Mouse (Mus musculus): ENCODE measurements at regions not wholly inside any gene's neighbourhood (a gene's known extent, or its start where the extent isn't known, plus 50 kb on each side); places are given as distances from the start of the nearest gene placed in this dataset.

- no peaks in the 10 kb centered on the region for H3K36me3 ChIP-seq (ENCODE audit: control insufficient read depth, insufficient read depth, low read length, poor library complexity, severe bottlenecking)
- in situ Hi-C loops (cut with MboI; ENCODE audit: low sequenced_read_pairs in 2 of 2, unreplicated experiment in 2 of 2): no loop called here
- no peak overlapping the region for H3K27ac ChIP-seq (ENCODE audit: insufficient read depth, low read depth, low read length, poor library complexity, severe bottlenecking)
- H3K4me1 ChIP-seq (ENCODE audit: control insufficient read depth in 2 of 2, insufficient read depth in 2 of 2, low read length in 2 of 2, poor library complexity in 1 of 2): no peaks in the 10 kb centered on the region; a peak in 1 of 4 replicates
- H3K4me3 ChIP-seq (ENCODE audit: insufficient read depth in 1 of 2, low read depth in 1 of 2, low read length in 2 of 2, poor library complexity in 1 of 2, severe bottlenecking in 1 of 2): no peak overlapping the region
- DNase-seq (ENCODE audit: low read depth, low spot score): no peak
- TF ChIP-seq HCFC1 (IDR thresholded peaks at IDR 0.05; ENCODE audit: borderline replicate concordance, insufficient read depth, low read length) (no peak), ZNF384 (IDR thresholded peaks at IDR 0.05; ENCODE audit: low read depth, low read length) (no peak), CHD2 (IDR thresholded peaks at IDR 0.05; ENCODE audit: low read depth, low read length) (no peak), ZC3H11A (IDR thresholded peaks at IDR 0.05; ENCODE audit: borderline replicate concordance, low read depth, low read length) (no peak), MAFK (IDR thresholded peaks at IDR 0.05; ENCODE audit: insufficient read depth, low read depth, low read length) (no peak)
- H3K9ac ChIP-seq (ENCODE audit: insufficient read depth, low read depth, low read length, poor library complexity, severe bottlenecking): no peak overlapping the region
- 0 out of 2 replicates have a peak, but pooled peaks cover 2% of the 10 kb centered on the region for H3K9me3 ChIP-seq (ENCODE audit: control insufficient read depth, insufficient read depth, low read depth, low read length)
Measured at GRCm38 (mm10) chr4:137216908-137217497, 60.3 kb upstream of the Wnt4 start.

GRCm38 (mm10) chr4:137214573-137214972 lies 62.7 kb upstream of the Wnt4 start:
- TF ChIP-seq ZNF384 (IDR thresholded peaks at IDR 0.05; ENCODE audit: low read depth, low read length) (no peak), MAFK (IDR thresholded peaks at IDR 0.05; ENCODE audit: insufficient read depth, low read depth, low read length) (no peak), CHD2 (IDR thresholded peaks at IDR 0.05; ENCODE audit: low read depth, low read length) (no peak), ZC3H11A (IDR thresholded peaks at IDR 0.05; ENCODE audit: borderline replicate concordance, low read depth, low read length) (no peak), HCFC1 (IDR thresholded peaks at IDR 0.05; ENCODE audit: borderline replicate concordance, insufficient read depth, low read length) (no peak)
- no peak overlapping the region for H3K4me3 ChIP-seq (ENCODE audit: insufficient read depth in 1 of 2, low read depth in 1 of 2, low read length in 2 of 2, poor library complexity in 1 of 2, severe bottlenecking in 1 of 2)

GRCm38 (mm10) chr4:137212846-137213245 lies 64.4 kb upstream of the Wnt4 start:
- no peaks in the 10 kb centered on the region for H3K9me3 ChIP-seq (ENCODE audit: control insufficient read depth, insufficient read depth, low read depth, low read length)
- TF ChIP-seq ZC3H11A (IDR thresholded peaks at IDR 0.05; ENCODE audit: borderline replicate concordance, low read depth, low read length) (no peak), CHD2 (IDR thresholded peaks at IDR 0.05; ENCODE audit: low read depth, low read length) (no peak)
- no peak for DNase-seq (ENCODE audit: low read depth, low spot score)
- no peak overlapping the region for H3K9ac ChIP-seq (ENCODE audit: insufficient read depth, low read depth, low read length, poor library complexity, severe bottlenecking)
- H3K4me1 ChIP-seq (ENCODE audit: control insufficient read depth in 2 of 2, insufficient read depth in 2 of 2, low read length in 2 of 2, poor library complexity in 1 of 2): no peaks in the 10 kb centered on the region; a peak in 1 of 4 replicates
- in situ Hi-C loops (cut with MboI; ENCODE audit: low sequenced_read_pairs in 2 of 2, unreplicated experiment in 2 of 2): no loop called here
- no peaks in the 10 kb centered on the region for H3K36me3 ChIP-seq (ENCODE audit: control insufficient read depth, insufficient read depth, low read length, poor library complexity, severe bottlenecking)
- H3K27ac ChIP-seq (ENCODE audit: insufficient read depth, low read depth, low read length, poor library complexity, severe bottlenecking): no peak overlapping the region
- H3K4me3 ChIP-seq (ENCODE audit: insufficient read depth in 1 of 2, low read depth in 1 of 2, low read length in 2 of 2, poor library complexity in 1 of 2, severe bottlenecking in 1 of 2): no peak overlapping the region

More at GRCm38 (mm10) chr4:137214573-137214972, 62.7 kb upstream of the Wnt4 start:
- Histone ChIP-seq H3K27ac (ENCODE audit: insufficient read depth, low read depth, low read length, poor library complexity, severe bottlenecking) (no peak overlapping the region), H3K4me1 (ENCODE audit: control insufficient read depth in 2 of 2, insufficient read depth in 2 of 2, low read length in 2 of 2, poor library complexity in 1 of 2) (no peaks in the 10 kb centered on the region; a peak in 1 of 4 replicates), H3K36me3 (ENCODE audit: control insufficient read depth, insufficient read depth, low read length, poor library complexity, severe bottlenecking) (no peaks in the 10 kb centered on the region), H3K9ac (ENCODE audit: insufficient read depth, low read depth, low read length, poor library complexity, severe bottlenecking) (no peak overlapping the region), H3K9me3 (ENCODE audit: control insufficient read depth, insufficient read depth, low read depth, low read length) (0 out of 2 replicates have a peak, but pooled peaks cover 2% of the 10 kb centered on the region)
- DNase-seq (ENCODE audit: low read depth, low spot score): no peak
- in situ Hi-C loops (cut with MboI; ENCODE audit: low sequenced_read_pairs in 2 of 2, unreplicated experiment in 2 of 2): no loop called here

GRCm38 (mm10) chr4:137212106-137212505 lies 65.2 kb upstream of the Wnt4 start:
- in situ Hi-C loops (cut with MboI; ENCODE audit: low sequenced_read_pairs in 2 of 2, unreplicated experiment in 2 of 2): no loop called here
- DNase-seq (ENCODE audit: low read depth, low spot score): no peak
- Histone ChIP-seq H3K4me3 (ENCODE audit: insufficient read depth in 1 of 2, low read depth in 1 of 2, low read length in 2 of 2, poor library complexity in 1 of 2, severe bottlenecking in 1 of 2) (no peak overlapping the region), H3K36me3 (ENCODE audit: control insufficient read depth, insufficient read depth, low read length, poor library complexity, severe bottlenecking) (no peaks in the 10 kb centered on the region), H3K9me3 (ENCODE audit: control insufficient read depth, insufficient read depth, low read depth, low read length) (no peaks in the 10 kb centered on the region), H3K4me1 (ENCODE audit: control insufficient read depth in 2 of 2, insufficient read depth in 2 of 2, low read length in 2 of 2, poor library complexity in 1 of 2) (no peaks in the 10 kb centered on the region; a peak in 1 of 4 replicates), H3K9ac (ENCODE audit: insufficient read depth, low read depth, low read length, poor library complexity, severe bottlenecking) (no peak overlapping the region), H3K27ac (ENCODE audit: insufficient read depth, low read depth, low read length, poor library complexity, severe bottlenecking) (no peak overlapping the region)
- TF ChIP-seq ZC3H11A (IDR thresholded peaks at IDR 0.05; ENCODE audit: borderline replicate concordance, low read depth, low read length) (no peak), ZNF384 (IDR thresholded peaks at IDR 0.05; ENCODE audit: low read depth, low read length) (no peak), MAFK (IDR thresholded peaks at IDR 0.05; ENCODE audit: insufficient read depth, low read depth, low read length) (no peak), HCFC1 (IDR thresholded peaks at IDR 0.05; ENCODE audit: borderline replicate concordance, insufficient read depth, low read length) (no peak), CHD2 (IDR thresholded peaks at IDR 0.05; ENCODE audit: low read depth, low read length) (no peak)

GRCm38 (mm10) chr4:137211288-137211687 lies 66.0 kb upstream of the Wnt4 start:
- H3K4me3 ChIP-seq (ENCODE audit: insufficient read depth in 1 of 2, low read depth in 1 of 2, low read length in 2 of 2, poor library complexity in 1 of 2, severe bottlenecking in 1 of 2): no peak overlapping the region
- no peaks in the 10 kb centered on the region for H3K36me3 ChIP-seq (ENCODE audit: control insufficient read depth, insufficient read depth, low read length, poor library complexity, severe bottlenecking)
- DNase-seq (ENCODE audit: low read depth, low spot score): no peak
- no peaks in the 10 kb centered on the region for H3K9me3 ChIP-seq (ENCODE audit: control insufficient read depth, insufficient read depth, low read depth, low read length)
- no peaks in the 10 kb centered on the region; a peak in 1 of 4 replicates for H3K4me1 ChIP-seq (ENCODE audit: control insufficient read depth in 2 of 2, insufficient read depth in 2 of 2, low read length in 2 of 2, poor library complexity in 1 of 2)
- in situ Hi-C loops (cut with MboI; ENCODE audit: low sequenced_read_pairs in 2 of 2, unreplicated experiment in 2 of 2): no loop called here
- no peak overlapping the region for H3K27ac ChIP-seq (ENCODE audit: insufficient read depth, low read depth, low read length, poor library complexity, severe bottlenecking)
- H3K9ac ChIP-seq (ENCODE audit: insufficient read depth, low read depth, low read length, poor library complexity, severe bottlenecking): no peak overlapping the region
- TF ChIP-seq ZC3H11A (IDR thresholded peaks at IDR 0.05; ENCODE audit: borderline replicate concordance, low read depth, low read length) (no peak), HCFC1 (IDR thresholded peaks at IDR 0.05; ENCODE audit: borderline replicate concordance, insufficient read depth, low read length) (no peak), MAFK (IDR thresholded peaks at IDR 0.05; ENCODE audit: insufficient read depth, low read depth, low read length) (no peak), CHD2 (IDR thresholded peaks at IDR 0.05; ENCODE audit: low read depth, low read length) (no peak), ZNF384 (IDR thresholded peaks at IDR 0.05; ENCODE audit: low read depth, low read length) (no peak)
